Mouse (Mus musculus) R1 (cell line): ENCODE measurements around the gene Trpm7.
A peak's percentile ranks its signal among the peaks of the same experiment; 100 is the strongest.
"Not testable (repeated sequence)": the region's sequence is repeated elsewhere in the genome, so short reads cannot be mapped to it uniquely, and the experiment has no call there.

Experiments used
- DNase-seq: peaks from one replicate; pipeline ENCODE4 v3.0.0-alpha.2; 2018; ENCODE audit warnings: low read depth, low spot score

Gene Trpm7

DNA sequence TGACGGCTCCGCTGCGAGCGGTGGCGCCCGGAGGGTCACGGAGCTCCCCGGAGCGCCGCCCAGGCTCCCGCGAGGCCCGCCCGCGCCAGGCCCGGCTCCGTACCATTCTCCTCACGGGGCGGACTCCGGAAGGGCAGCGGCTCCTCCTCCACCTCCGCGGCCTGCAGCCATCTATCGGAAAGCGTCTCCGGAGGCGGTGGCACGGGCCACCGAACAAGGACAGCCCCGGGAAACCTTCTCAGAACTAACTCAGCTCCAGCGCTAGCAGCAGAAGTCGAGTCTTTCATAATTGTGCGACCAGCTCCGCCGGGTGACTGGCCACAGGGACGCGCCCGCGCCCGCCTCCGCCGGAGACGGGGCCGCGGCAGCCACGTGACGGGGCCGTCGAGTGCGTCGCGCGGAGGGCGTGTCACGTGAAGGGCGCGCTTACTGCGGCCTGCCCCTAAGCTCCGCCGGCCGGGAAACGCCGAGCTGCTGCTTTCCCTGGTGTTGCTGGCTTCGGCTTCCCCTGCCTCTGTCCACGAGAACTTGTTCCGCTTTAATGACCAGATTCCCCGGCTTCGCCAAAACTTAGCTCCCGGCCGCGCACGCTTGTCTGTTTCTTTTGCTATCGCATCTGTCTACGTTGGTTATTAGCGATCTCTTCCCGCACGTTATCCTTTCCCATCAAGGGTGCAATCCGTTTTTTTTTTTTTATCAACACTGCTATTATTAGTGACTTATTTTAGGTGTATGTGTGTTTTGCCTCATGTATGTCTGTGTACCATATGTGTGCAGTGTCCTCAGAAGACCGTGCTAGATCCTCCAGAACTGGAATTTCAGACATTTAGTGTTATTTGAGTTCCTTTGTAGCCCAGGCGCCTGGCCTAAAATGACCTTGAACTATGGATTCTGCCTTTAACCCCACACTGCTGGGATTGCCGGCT lies at the start of gene Trpm7:
Trpm7 (minus strand) TSS at position 360 of the 926 bp plus-strand sequence.
- DNase-seq, result peak; percentile 95

DNA sequence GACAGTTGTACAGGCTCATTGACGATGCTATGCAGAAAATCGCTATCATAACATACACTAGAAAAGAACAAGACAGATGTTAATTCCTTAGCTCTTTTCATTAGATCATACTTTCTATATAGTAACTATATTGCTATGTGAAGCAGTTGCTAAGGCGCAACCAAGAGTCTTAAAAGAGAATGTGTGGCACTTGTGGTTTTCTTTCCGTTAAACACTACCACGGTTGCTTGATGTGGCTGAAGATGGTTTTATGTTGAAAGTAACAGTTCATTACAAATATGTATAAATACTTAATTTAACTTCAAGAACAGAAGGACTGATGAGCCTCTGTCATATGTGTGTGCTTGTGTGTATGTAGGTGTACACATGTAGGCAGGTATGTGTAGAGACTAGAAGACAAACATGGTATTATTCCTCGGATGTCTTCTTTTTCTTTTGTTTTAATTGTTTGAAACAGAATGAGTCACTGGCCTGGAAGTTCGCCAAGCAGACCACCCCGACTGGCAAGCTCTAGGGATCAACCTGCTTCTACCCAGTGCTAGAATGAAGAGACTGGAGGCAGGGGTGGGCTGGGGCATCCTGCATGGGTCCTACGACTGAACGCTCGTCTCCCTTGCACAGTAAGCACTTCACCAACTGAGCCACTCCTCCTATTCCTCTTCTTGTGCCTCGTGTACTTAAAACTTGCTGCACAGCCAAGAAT lies 44.5 kb upstream of the Trpm7 start:
- no peak for DNase-seq

DNA sequence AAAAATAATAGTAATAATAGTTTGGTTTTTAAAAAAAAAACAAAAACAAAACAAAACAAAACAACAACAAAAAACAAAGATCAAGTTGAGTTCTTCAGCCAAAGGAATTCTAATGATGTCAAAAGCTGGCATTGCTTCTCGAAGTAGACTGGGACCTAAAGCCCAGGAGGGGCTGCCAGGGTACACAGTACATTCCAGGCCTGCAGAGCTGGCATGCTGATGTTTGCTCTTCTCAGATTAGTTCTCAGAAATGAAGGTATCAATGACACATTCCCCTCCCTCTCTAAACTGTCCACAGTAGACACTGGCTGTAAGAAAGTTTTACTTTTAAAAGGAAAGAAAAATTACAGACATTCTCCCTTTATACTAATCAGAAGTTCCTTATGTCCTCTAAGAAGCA lies 40.2 kb upstream of the Trpm7 start:
- DNase-seq, result no peak

DNA sequence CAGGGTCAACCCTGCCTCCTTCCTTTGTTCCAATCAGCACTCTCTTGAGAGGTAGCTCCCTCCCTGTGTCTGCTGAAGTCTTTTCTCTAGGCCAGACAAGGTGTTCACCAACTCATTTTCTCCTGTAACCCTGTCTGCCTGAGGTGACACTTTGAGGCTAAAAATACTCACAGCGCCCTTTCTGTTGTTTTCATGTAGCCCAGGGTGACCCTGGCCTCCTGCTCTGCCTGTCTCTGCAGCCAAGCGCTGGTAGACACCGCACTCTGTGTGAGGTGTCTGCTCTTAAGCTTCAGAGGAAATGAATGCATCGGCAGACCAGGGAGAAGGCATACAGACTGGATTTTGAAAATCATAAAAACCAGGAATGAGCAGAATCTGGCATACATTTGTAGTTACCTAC lies 38.1 kb upstream of the Trpm7 start:
- no peak for DNase-seq

GRCm38 (mm10) chr2:126904162-126904561 lies 28.1 kb upstream of the Trpm7 start:
- DNase-seq, result no peak

DNA sequence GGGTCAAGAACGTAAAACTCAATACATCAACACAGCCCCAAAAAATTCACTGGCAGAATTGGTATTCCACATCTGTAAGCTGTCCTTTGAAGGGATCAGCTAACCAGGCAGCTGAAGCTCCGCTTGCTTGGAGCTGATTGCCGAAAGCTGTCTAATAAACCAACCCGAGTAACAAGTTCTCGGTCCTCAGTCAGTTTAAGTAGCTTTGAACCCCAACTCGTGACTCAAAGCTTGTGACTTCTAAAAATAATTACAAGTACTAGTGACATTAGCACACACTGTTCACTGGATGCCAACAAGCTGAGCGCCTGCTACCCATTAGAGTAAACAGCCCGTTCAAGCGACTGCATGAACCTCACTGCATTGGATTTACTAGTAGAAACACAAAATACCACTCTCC lies 21.5 kb upstream of the Trpm7 start:
- no peak for DNase-seq

DNA sequence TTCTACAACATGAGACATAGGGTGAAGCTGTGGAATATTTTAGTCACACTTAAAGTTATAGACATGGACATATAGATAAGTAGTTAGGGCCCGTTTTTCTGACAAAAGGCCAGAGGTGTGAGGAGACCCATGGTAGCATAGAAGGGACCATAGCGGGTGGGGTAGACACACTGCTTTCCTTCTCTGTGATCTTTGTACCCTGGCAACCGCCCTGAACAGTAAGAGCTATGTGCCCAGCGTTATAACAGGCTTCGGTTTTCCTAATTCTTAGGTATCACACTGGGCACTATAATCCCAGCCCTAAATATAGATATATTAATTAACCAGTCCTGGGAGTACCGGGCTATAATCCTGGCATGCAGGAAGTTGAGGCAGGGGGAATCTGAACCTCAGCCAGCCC lies 20.9 kb upstream of the Trpm7 start:
- no peak for DNase-seq

DNA sequence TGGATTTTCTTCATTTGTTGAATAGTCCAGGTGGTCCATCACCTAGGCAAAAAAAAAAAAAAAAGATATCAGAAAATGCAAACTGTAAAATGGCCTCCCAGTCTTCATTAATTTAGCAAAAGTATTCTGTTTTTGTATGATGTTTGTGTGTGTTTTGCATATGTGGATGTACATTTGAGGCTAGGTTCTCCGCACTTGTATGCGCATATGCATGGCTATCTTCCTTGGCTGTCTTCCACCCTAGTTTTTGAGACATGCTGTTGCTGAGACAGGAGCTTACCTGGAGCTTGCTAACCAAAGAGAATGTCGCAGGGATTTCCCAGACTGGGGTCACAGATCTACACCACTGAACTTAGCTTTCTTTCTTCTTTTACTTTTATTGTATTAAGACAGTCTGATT lies 18.2 kb upstream of the Trpm7 start:
- no peak for DNase-seq

- no peak for DNase-seq
These were observed 16.3 kb upstream of the Trpm7 start for GRCm38 (mm10) chr2:126892316-126892715.

DNA sequence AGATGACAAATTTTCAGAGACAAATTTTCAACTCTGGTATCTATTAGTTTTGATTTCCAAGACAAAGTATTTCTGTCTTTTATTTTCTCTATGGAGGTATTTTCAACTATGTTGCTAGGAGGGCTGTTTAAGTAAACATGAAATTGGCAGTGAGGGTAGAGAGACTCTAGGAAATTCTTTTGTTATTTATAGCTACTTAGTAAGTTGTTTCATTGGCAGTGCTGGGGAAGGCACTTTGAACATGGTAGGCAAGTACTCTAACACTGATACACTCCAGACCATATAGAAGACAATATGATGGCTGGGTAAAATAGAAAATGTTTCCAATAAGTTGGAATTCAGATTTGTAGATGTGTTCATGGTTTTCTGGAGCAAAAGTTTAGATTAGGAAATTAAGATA lies 15.7 kb upstream of the Trpm7 start:
- DNase-seq, result no peak

GRCm38 (mm10) chr2:126887141-126887540 lies 11.1 kb upstream of the Trpm7 start:
- DNase-seq, result no peak

DNA sequence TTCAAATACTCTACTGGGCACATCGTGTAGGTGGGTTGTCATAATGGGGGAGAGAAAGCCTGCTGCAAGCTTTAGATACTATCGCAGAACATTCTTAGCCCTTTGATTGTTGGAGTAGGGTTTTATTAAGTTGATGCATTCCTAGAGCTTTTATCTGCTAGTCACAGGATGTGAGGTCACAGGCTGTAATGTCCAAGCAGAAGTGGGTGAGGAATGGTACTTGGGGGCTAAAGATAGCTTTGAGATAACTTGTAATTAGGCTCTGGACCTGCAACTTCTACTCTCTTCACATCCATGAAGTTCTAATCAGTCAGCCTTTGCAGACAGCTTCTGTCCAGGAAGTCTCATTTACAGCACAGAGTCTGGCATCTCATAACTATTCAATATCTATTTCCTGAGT lies 9.8 kb upstream of the Trpm7 start:
- no peak for DNase-seq

DNA sequence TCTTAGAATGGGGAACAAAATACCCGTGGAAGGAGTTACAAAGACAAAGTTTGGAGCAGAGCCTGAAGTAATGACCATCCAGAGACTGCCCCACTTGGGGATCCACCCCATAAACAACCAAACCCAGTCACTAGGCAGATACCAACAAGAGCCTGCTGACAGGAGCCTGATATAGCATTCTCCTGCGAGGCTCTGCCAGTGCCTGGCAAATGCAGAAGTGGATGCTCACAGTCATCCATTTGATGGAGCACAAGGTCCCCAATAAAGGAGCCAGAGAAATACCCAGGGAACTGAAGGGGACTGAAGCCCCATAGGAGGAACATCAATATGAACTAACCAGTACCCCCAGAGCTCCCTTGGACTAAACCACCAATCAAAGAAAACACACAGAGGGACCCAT lies 6.7 kb upstream of the Trpm7 start:
- not testable (repeated sequence) for DNase-seq

- no peak for DNase-seq
These were observed 2.0 kb upstream of the Trpm7 start for GRCm38 (mm10) chr2:126877991-126878390.

DNA sequence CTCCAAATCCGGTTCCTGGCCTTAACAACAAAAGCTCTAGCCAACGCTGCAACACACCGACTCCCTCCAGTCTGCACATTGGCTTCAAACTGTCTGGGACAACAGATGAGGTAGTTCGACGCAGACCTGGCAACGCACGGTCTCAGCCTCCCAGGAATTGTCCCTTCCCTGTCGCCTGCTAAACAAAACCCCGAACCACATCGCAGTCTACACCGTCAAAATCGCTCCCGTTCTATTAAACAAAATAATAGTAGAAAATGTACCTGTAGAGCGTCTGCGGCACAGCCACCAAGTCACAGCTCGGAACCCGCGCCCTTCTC lies 554 bp downstream of the Trpm7 start:
- DNase-seq, result peak; percentile 88

- DNase-seq, result peak; percentile 8
These were observed 1.1 kb downstream of the Trpm7 start for GRCm38 (mm10) chr2:126874809-126875515.

DNA sequence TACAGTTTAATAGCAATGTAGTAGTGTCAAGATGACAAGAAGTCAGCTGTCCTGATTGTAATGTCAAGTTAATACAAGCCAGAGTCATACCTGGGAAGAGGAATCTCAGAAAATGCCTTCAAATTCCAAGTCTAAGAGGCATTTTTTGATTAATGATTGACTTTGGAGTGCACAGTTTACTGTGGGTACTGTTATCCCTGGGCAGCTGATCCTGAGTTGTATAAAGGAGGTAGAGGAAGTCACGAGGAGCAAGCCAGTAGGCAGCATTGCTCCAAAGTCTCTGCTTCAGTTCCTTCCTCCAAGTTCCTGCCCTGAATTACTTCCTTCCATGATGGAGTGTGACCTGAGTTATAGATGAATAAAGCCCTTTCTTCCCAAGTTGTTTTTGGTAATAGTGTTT lies 9.7 kb downstream of the Trpm7 start:
- DNase-seq, result no peak

- DNase-seq, result no peak
These were observed 10.4 kb downstream of the Trpm7 start for GRCm38 (mm10) chr2:126865501-126866199.

GRCm38 (mm10) chr2:126865026-126865425 lies 11.0 kb downstream of the Trpm7 start:
- DNase-seq, result no peak

GRCm38 (mm10) chr2:126844751-126845150 lies 31.3 kb downstream of the Trpm7 start:
- no peak for DNase-seq

DNA sequence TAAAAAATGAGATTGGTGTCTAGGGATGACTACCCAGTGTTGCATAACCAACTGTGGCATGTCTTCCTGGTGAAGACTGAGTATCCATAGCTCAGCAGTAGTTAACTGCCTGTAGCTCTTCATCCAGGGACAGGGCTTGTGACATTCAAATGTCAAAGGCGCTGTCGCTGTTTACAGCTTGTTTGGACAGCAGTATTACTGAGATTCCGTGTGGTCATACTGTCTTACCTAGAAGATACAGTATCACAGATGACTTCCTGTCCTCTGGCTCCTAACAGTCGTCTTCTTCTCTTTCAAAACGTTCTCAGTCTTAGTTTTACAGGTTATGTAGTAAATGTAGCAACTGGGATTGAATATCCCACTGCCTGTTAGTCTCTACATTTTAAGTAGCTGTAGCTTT lies 37.2 kb downstream of the Trpm7 start:
- DNase-seq, result no peak

GRCm38 (mm10) chr2:126817414-126817813 lies 58.6 kb downstream of the Trpm7 start:
- no peak for DNase-seq
